19 mouse cellular contexts compared by ENCODE assay signal in the genomic region with DNA sequence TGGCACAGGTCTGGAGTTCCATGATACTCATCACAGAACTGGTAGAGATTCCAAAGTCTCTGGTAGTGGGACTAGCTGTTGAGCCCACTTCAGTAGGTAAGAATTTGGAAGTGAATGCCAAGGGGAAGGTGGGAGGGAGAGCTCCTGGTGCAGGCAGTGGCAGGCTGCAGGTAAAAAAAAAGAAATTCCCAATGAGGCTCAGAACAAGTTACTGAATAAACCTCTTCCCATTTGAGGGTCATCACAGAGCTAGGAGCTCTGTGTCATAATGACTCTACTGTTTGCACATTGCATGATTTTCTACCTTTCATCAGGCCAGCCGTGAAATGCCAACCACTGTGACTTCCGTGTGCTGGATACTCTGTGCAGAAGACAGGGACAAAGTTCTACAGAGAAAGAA.
"Had no signal": no experiment of that assay in that cellular context is flagged by ENCODE, and none has a peak within 500 bp of the region (broad histone marks: within the 10 kb centered on the region; RNA-seq: fewer than 3 reads in every experiment).

No protein-coding gene starts in this region.

- H3K27me3 ChIP-seq: liver, embryonic 12.5 days; midbrain, embryonic 12.5 days; neural tube, embryonic 13.5 days; neural tube, embryonic 15.5 days had no signal

- H3K4me1 ChIP-seq: liver, embryonic 12.5 days; midbrain, embryonic 10.5 days; midbrain, embryonic 12.5 days; neural tube, embryonic 13.5 days; neural tube, embryonic 15.5 days had no signal

- H3K4me2 ChIP-seq: liver, embryonic 12.5 days; midbrain, embryonic 12.5 days; neural tube, embryonic 13.5 days; neural tube, embryonic 15.5 days had no signal

- H3K9ac ChIP-seq: liver, embryonic 12.5 days; liver, embryonic 14.5 days; midbrain, embryonic 12.5 days; neural tube, embryonic 13.5 days; neural tube, embryonic 15.5 days had no signal

- H3K9me3 ChIP-seq: midbrain, embryonic 10.5 days; midbrain, embryonic 12.5 days; neural tube, embryonic 13.5 days; neural tube, embryonic 15.5 days had no signal

- ATAC-seq: liver, embryonic 12.5 days; midbrain, embryonic 16.5 days had no signal

- H3K36me3 ChIP-seq: liver, embryonic 12.5 days; midbrain, embryonic 10.5 days; midbrain, embryonic 12.5 days; neural tube, embryonic 13.5 days; neural tube, embryonic 15.5 days had no signal

- DNase-seq: lung, postnatal 10 days; lung, postnatal 4 days; midbrain, embryonic 14.5 days; retina, postnatal 1 day; right cerebral cortex, adult 18-20 months; right cerebral cortex, postnatal 25 days; right cerebral cortex, postnatal 4 days; spleen, adult 18-20 months; thymus, adult 18-20 months; thymus, postnatal 14 days; thymus, postnatal 36 days had no signal

- H3K27ac ChIP-seq: liver, embryonic 12.5 days; liver, embryonic 14.5 days; midbrain, embryonic 10.5 days; midbrain, embryonic 12.5 days; neural tube, embryonic 13.5 days; neural tube, embryonic 15.5 days had no signal

- H3K4me3 ChIP-seq: liver, embryonic 12.5 days; midbrain, embryonic 10.5 days; midbrain, embryonic 12.5 days; myocyte; neural tube, embryonic 13.5 days; neural tube, embryonic 15.5 days had no signal
